Mouse (Mus musculus) right cerebral cortex, postnatal 14 days (tissue): ENCODE results near the gene Irf4.

Experiments used
- DNase-seq: peaks from one replicate; pipeline ENCODE4 v3.0.0; 2022

Gene Irf4

GRCm38 (mm10) chr13:30741172-30741571 is 7.9 kb upstream of the Irf4 start:
- DNase-seq, result no peak

GRCm38 (mm10) chr13:30742411-30742970 is 6.5 kb upstream of the Irf4 start:
- no peak for DNase-seq

GRCm38 (mm10) chr13:30745121-30745520 is 3.9 kb upstream of the Irf4 start:
- no peak for DNase-seq

- no peak for DNase-seq
Observed at GRCm38 (mm10) chr13:30747068-30747467, 2.0 kb upstream of the Irf4 start.

DNA sequence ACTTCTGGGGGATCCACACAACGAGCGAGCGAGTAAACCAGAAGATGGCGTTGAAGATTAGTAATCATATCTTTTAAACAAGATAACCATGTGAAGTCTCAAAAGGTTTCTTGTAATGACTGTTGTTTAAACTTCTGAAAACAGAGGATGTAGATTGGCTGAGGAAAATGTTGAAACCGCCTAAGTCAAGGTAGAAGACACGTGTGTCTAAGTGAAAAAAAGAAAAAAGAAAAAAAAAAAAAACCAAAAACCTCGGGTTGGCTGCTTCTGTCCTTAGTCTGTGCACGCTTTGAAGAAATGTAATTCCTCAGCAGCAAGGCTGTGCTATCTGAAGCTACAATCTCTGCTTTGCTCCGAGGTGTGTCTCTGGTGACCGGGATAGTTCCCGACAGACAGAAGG is 1.5 kb upstream of the Irf4 start:
- no peak for DNase-seq

DNA sequence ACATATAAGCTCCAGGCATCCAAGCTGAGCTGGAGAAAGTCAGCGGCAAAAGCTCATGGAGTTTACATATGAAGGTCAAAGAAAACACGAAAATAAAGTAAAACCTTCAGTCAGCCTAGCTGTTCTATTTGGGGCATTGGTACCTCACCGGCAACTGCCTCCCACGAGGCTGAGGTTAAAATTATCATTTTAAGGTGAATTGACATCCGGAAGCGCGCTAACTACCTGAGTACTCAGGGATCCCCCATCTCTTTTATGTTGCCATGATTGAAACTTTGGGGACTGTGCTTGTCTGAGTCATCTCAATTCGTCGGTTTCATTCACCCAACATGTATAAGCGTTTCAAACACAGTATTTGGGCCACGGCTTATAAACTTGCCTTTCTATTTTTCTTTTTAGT is 705 bp upstream of the Irf4 start:
- no peak for DNase-seq

DNA sequence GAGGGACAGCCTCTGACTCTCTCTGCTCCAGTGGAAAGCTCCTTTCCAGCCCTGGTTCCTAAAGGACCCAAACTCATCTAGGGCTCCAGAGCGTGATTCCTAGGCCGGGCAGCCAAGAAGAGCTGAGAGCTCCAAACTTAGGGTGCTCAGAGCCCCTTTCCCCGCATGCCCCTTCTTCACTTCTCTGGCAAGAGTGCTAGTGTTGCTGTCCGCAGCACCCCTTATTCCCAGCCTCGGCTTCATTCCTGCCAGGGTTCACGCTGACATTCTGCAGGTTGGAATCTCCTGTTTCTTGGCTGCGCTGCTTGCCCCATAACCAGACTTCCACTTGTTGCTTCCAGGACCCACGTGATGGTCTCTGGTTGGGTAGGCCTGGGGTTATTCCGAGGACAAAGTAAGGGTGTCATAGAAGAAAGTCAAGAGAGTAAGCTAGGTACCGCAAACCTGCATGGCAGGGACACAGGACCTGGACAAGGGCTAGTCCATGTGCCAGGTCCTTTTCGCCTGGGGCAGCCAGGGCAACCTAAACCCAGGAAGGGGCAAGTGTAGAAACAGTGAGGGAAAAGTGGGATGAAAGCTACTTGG is 623 bp downstream of the Irf4 start:
- no peak for DNase-seq

DNA sequence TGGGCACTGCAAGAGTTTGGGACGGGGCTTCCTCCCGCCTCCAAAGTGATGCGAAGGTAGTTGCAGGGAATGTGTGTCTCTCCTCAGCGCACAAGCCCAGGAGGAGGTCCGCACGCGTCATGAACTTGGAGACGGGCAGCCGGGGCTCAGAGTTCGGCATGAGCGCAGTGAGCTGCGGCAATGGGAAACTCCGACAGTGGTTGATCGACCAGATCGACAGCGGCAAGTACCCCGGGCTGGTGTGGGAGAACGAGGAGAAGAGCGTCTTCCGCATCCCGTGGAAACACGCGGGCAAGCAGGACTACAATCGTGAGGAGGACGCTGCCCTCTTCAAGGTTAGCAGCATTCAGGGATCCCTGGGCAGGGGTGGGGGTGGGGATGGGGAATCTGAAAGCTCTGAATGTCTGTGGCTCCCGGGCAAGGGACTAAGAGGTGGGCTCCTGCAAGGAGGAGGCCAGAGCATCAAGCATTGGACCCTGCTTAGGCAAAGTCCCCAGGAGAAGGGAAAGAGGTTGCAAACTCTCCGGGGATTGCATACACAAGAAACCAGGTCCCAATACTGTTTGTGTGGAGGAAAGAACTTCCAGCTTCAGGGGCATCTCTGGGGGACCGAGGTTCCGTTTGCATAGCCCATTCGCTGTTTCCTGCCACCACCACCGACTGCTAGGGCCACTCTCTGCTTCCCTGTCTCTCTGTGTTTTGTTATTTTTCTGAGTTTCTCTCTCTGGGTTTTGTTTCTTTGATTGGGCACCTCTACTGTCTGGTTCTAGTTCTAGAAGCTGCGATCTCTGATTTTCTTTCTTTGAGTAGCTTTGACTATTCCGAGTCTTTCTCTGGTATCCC is 1.7 kb downstream of the Irf4 start:
- DNase-seq, result no peak

- DNase-seq, result no peak
Observed at GRCm38 (mm10) chr13:30751304-30751580, 2.2 kb downstream of the Irf4 start.

GRCm38 (mm10) chr13:30752581-30753187 is 3.7 kb downstream of the Irf4 start:
- DNase-seq, result no peak

GRCm38 (mm10) chr13:30753441-30753840 is 4.4 kb downstream of the Irf4 start:
- DNase-seq, result no peak

GRCm38 (mm10) chr13:30754066-30754465 is 5.0 kb downstream of the Irf4 start:
- no peak for DNase-seq

GRCm38 (mm10) chr13:30754825-30755476 is 5.9 kb downstream of the Irf4 start:
- no peak for DNase-seq

GRCm38 (mm10) chr13:30755577-30755976 is 6.6 kb downstream of the Irf4 start:
- no peak for DNase-seq

- no peak for DNase-seq
Observed at GRCm38 (mm10) chr13:30755998-30756639, 7.1 kb downstream of the Irf4 start.

GRCm38 (mm10) chr13:30757264-30757900 is 8.4 kb downstream of the Irf4 start:
- DNase-seq, result no peak

- no peak for DNase-seq
Observed at GRCm38 (mm10) chr13:30758789-30759381, 9.9 kb downstream of the Irf4 start.

DNA sequence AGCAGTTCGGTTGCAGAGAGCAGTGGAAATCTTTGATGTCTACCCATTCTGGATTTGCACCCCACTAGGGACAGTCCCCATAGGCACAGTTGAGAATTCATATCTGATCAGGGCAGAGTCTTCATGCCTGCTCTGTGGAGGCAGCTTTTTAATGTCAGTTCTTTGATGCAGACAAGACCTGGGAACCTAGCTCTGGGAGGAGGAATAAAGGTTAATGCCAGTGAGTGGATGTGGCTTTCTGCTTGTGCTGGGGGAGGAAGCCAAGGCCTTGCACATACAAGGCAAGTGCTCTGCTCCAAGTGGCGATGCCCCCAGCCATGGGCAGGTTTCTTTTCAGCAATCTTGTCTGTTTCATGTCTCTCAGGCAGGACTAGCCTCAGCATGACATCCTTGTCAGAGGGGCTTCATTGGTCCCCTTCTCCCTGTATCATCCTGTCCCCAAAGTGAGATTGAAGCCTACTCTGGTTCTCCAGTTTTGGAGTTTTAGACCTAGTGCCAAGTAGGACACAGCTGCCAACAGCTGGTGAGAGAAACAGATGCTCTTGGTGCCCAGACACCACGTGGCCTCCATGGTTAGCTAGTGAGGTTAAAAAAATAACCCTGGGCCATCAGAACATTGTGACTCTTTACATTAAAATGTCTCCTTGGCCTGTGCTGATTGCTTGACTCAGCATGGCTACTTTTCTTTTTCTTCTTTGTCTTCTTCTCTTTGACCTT is 11.5 kb downstream of the Irf4 start:
- DNase-seq, result no peak

GRCm38 (mm10) chr13:30761151-30761631 is 12.2 kb downstream of the Irf4 start:
- DNase-seq, result no peak

DNA sequence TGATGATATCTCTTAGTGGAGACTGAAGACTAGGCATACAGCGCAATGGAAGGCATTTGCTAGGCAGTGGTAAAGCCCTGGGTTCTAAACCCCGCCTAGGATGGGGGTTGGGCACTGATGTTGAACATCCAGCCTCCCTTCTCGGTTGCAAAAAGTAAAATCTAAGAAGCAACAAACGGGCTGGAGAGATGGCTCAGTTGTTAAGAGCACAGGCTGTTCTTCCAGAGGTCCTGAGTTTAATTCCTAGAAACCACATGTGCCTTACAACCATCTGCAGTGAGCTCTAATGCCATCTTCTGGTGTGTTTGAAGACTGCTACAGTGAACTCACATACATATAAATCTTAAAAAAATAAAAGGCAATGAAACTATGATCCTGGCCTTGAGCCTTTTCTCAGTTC is 13.2 kb downstream of the Irf4 start:
- no peak for DNase-seq

- DNase-seq, result no peak
Observed at GRCm38 (mm10) chr13:30764014-30764740, 15.2 kb downstream of the Irf4 start.
